Mouse (Mus musculus): Measurements from ENCODE around the gene Nmb.

DNA sequence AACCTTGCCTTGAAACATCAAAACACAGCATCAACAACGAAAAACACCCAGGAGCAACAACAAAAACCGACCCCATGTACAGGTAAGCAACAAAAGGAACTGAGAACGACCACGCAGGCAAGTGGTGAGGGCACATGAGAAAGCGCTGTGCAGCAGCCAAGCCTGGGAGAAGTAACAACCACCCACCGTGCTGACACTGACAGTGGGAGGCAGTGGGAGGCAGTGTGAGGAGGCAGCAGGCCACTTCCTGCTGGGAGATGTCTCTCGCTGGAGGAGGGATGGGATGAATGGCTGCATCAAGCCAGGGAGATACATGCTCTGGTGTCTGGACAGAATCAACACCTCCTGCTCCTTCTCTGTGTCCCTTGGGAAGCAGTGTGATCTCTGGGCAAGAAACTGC is 7.7 kb downstream of the Nmb start:
- TF ChIP-seq CTCF (IDR thresholded peaks at IDR 0.05; ENCODE audit: low read depth) (no peak), EP300 (IDR thresholded peaks at IDR 0.05; ENCODE audit: low read depth) (no peak)
